Mouse (Mus musculus): ENCODE data around the gene Scd2. TPM values are rescaled to one million over a fixed set of nuclear protein-coding genes. Genes with fewer than 3 reads are reported as not detected.
"Not testable (repeated sequence)": the region's sequence is repeated elsewhere in the genome, so short reads cannot be mapped to it uniquely, and the experiment has no call there.

Gene Scd2
- total RNA-seq, 2 experiments from 2014 or later: 10.7 to 13.0 TPM

DNA sequence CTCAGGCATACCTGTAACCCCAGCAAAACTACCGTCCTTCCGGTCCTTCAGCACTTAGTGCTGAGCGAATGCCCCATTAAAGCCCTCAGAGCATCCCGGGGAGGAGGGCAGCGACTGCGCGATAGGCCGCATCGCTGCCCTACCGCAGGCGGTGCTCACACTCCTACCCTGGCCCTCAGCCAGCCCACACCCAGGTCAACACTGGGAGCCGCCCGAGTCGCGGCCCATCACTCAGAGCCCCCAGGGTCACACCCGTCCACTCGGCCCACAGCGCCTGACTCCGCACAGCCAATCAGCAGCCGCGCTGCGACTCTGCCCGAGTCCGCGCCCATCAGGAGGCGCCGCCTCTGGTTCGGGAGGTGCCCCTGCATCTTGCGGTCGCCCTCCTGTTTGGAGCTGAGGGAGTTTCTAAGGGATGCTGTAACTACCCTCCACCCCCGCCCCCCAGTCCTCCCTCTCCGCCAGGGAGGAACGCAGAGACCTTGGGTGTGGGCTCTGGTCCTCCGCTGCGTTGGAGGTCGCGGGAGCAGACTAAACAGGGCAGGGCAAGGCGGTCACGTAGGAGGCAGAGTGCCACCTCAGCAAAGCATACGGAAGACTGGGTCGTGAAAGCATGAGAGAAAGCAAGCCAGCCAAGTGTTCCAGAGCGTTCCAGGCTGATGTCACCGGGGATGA lies 26.5 kb upstream of the Scd2 start:
- peak; percentile 76 to 87 for DNase-seq
- intact Hi-C loops (cut with DNase I): loop anchor here (2.0 kb wide), 2 partner anchors 18 to 28 kb away; no protein-coding TSS in a partner anchor

DNA sequence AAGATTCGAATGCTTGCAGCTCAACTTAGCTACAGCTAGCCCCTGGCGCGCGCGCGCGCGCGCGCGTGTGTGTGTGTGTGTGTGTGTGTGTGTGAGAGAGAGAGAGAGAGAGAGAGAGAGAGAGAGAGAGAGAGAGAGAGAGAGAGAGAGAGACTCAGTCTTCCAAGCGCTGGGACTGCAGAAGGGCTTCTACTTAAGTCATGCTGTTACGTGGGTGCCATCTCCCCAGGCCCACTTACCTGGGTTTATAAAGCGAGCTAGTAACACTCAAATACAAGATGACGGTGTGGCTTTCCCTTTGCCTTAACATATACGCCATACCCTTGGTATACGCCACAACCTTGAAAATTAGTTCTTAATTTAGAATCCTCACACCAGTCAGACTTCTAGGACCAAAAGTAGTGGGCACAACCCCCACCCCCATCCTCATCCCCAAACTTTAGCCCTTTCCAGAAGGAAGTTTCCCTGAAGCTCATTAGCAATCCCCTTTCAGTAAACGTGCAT lies 25.9 kb upstream of the Scd2 start:
- intact Hi-C loops (cut with DNase I): loop anchor here (2.0 kb wide), 2 partner anchors 19 to 27 kb away; no protein-coding TSS in a partner anchor
- DNase-seq: peak in 1 of 2 experiments; percentile 11

- intact Hi-C loops (cut with DNase I): no loop called here
- DNase-seq: no peak
Observed at GRCm38 (mm10) chr19:44273711-44274110, 19.8 kb upstream of the Scd2 start.

DNA sequence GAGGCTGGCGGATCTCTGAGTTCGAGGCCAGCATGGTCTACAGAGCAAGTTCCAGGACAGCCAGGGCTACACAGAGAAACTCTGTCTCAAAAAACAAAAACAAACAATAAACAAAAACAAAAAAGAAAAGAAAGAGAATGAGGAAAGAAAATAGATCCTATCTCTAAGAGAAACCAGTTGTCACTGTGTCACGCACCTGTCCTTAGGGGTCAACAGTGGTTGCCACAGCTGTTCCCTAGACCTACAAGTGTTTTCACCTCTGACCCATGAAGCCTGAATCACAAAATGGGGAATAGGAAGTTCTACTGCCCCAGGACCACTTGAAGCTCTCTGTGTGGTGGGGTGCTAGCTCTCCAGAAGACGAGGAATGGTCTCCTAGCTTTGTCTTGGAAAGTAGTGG lies 19.0 kb upstream of the Scd2 start:
- intact Hi-C loops (cut with DNase I): no loop called here
- DNase-seq: no peak

DNA sequence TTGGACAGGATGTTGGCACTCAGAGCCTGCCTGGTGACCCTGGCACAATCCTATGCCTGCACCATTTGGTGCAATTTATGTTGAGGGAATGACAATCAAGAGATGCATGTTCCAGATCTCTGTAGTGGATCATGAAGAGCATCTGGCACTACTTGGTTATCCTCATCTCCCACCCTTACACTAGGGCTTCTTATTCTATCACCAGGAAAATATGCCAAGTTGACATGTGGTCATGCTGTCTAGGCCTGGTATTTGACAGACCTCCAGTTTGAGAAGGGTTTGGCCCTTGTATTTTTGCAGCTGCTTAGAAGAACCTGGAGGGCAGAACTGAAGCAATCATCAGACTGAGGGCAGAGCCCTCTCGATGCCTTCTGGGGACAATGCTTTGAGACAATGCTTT lies 18.1 kb upstream of the Scd2 start:
- DNase-seq: no peak
- intact Hi-C loops (cut with DNase I): no loop called here

- intact Hi-C loops (cut with DNase I): no loop called here
- DNase-seq: no peak
Observed at GRCm38 (mm10) chr19:44276861-44277260, 16.6 kb upstream of the Scd2 start.

- intact Hi-C loops (cut with DNase I): no loop called here
- DNase-seq: no peak
Observed at GRCm38 (mm10) chr19:44277931-44278330, 15.5 kb upstream of the Scd2 start.

- peak in 1 of 2 experiments; percentile 18 for DNase-seq
- intact Hi-C loops (cut with DNase I): no loop called here
Observed at GRCm38 (mm10) chr19:44280755-44281154, 12.7 kb upstream of the Scd2 start.

DNA sequence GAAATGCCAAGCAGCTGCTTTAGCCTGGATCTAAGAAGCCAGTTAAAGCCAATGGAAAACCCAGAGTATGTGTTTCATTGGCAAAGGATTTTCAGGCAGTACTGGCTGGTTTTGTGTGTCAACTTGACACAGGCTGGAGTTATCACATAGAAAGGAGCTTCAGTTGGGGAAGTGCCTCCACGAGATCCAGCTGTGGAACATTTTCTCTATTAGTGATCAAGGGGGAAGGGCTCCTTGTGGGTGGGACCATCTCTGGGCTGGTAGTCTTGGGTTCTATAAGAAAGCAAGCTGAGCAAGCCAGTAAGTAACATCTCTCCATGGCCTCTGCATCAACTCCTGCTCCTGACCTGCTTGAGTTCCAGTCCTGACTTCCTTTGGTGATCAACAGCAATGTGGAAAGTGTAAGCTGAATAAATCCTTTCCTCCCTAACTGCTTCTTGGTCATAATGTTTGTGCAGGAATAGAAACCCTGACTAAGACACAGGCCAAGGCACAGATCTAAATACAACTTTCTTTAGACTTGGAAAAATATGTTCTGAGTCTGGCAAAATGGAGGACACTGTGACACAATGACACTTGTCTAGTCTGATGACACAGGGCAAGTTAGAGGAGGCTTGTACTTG lies 11.5 kb upstream of the Scd2 start:
- DNase-seq; intact Hi-C loops (cut with DNase I): not testable (repeated sequence)

GRCm38 (mm10) chr19:44282534-44283156 lies 10.8 kb upstream of the Scd2 start:
- DNase-seq: no peak
- intact Hi-C loops (cut with DNase I): no loop called here

DNA sequence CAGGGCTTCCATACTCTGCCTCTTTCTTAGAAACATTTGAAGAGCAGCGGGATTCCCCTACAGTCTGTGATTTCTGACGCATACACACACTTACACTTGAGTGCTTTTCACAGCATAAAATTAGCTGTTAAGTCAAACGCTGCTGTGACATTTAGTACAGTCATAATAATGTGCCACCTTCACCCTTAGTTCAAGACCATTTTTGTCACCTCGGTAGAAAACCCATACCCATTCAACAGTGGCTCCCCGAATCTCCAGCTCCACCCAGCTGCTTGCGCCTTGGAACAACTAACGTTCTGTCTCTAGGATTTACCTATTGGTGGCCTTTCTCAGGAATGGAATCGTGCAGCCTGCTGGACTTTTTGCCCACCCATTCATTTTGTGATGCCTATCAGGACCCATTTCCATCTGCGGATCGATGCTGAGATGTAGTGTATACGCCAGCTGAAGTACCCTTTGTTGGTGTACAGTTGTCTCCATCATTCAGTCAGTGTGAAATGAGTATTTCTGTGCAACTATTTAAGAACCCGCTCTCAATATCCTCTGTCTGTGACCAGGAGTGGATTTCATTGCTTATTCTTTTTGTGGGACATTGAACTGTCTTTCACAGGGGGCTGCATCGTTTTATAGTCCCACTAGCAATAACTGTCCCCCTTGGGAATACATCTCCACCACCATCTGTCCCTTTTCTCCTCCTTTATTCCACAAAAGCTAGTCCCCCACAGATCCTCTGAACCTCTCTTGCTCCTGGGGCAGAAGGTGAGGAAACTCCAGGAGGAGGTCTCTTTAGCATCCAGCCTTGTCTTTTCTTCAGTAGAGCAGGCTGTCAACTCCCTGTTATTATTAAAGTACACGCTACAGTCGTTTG lies 10.1 kb upstream of the Scd2 start:
- intact Hi-C loops (cut with DNase I): no loop called here
- no peak for DNase-seq

DNA sequence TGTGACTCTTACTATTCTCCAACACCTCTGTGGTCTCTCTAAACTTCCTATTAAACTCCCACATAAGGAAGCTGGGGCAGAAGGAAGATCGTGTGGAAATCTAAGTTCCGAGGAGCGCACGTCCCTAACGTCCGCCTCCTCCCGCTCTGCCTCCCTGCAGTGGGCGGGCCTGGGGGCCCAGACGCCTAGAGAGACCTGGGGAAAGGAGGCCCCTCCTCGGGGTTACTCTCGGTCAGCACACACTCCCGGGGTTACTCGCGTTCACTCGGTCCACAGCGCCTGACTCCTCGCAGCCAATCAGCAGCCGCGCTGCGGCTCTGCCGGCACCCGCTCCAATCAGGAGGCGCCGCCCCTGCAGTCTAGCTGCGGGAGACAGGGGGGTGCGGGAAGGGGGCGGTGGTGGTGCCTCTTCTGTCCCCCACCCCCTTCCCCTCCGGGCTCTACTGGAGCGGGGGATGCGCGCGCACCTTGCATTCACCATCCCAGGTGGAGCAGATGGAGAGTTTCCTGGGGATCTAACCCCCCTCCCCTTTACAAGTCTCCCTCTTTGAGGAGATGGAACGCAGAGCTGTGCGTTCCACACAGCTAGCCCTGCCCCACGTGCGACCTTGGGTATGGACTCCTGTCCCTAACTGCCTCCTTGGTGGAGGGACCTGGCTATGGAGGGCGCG lies 9.3 kb upstream of the Scd2 start:
- intact Hi-C loops (cut with DNase I): no loop called here
- DNase-seq: peak; percentile 79 to 86

DNA sequence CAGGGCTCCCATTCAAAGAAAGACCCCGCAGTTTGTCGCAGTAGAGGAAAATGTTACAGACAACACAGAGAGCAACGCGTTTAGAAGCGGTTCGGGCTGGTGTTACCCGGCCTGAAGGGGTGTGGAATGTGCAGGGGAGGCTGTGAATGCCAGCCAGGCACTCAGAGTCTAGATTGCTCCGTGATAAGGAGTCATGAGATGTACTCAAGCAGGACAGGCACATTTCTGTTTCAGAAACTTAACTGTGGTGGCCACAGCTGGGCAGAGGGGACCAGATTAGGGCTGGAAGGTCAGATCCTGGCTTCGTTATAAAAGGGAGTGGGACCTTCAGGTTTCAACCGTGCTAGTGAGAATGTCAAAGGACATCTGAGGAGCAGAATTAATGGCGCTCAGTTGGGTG lies 8.8 kb upstream of the Scd2 start:
- intact Hi-C loops (cut with DNase I): no loop called here
- no peak for DNase-seq

- intact Hi-C loops (cut with DNase I): no loop called here
- no peak for DNase-seq
Observed at GRCm38 (mm10) chr19:44285554-44285953, 7.9 kb upstream of the Scd2 start.

GRCm38 (mm10) chr19:44286109-44286508 lies 7.4 kb upstream of the Scd2 start:
- intact Hi-C loops (cut with DNase I): no loop called here
- DNase-seq: no peak

DNA sequence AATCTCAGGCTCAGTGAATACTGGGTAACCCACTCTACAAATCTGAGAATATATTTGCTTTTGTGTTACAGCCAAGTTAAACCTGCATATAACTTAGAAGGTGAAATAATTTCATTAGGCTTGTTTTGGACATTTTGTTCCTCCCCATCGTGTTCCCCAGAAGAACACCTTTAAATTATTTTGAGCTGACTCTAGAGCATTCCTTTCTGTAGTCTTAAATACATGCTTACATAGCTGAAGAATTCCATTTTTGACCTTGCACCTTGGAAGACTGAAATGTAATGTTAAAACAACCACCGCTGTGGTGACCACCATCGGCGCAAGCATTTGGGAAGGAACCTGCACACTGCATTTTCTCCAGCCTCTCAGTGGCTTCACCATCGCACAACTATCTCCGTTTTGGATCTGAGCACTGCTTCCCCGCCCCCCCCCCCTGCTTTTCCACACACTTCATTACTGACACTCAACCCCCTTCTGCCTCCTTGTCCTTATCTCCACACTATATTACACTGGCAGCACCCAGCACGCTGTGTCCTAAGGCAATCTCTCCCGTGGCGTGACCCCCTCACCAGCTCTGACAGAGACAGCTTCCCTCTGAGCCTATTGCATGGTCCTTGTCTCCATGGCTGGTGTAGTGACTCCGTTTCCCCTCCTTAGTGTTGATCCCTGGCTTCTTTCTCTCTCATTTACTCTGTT lies 5.9 kb upstream of the Scd2 start:
- no peak for DNase-seq
- intact Hi-C loops (cut with DNase I): no loop called here

GRCm38 (mm10) chr19:44292083-44292482 lies 1.4 kb upstream of the Scd2 start:
- intact Hi-C loops (cut with DNase I): loop anchor here (10.0 kb wide), 1 partner anchor 127 kb away; no protein-coding TSS in a partner anchor
- no peak for DNase-seq

DNA sequence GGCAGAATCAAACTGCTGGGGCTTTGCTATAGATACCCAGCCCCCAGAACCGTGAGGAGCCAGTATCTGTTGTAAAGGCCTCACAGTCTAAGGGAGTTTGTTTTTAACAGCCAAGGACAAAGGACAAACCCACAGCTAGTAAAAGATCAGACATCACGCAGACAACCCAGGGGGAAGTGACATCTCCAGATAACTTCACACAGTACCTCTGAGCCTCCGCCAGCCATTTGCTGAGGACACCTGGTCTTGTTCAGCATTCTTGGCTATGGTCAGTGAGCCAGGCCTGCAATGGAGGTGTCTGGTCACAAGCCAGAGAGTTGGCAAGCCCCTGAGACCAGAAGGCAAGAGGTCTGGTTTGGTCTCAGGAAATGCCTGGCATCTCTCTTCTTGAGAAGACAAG lies 991 bp upstream of the Scd2 start:
- no peak for DNase-seq
- intact Hi-C loops (cut with DNase I): loop anchor here (10.0 kb wide), 1 partner anchor 128 kb away; no protein-coding TSS in a partner anchor

- DNase-seq: peak; percentile 77 to 78
- intact Hi-C loops (cut with DNase I): loop anchor here (2.0 to 10.0 kb wide), 3 partner anchors 27 to 129 kb away; no protein-coding TSS in a partner anchor
Observed at GRCm38 (mm10) chr19:44293769-44294551, 486 bp downstream of the Scd2 start.

Data from heart, postnatal 36 days (tissue).